7 mouse cellular contexts compared by ENCODE assay signal in the genomic region with DNA sequence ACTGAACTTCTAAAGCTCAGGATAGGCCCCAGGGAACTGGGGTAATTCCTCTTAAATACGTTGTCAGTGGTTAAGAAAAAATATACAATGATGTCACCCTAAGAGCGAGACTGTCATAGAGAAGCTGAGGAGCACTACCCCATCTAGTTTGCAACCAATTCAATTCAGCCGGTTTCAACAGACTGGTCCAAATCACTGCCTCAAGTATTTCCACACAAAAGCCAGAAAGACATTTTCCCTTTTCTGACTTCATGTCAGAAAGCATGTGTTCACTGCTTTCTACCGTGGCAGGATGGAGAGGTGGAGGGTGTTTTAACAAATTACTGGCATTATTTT. TPM values are rescaled to one million over a fixed set of nuclear protein-coding genes. Genes with fewer than 3 reads are reported as not detected.
A peak's percentile ranks its signal among the peaks of the same experiment; 100 is the strongest.
DNase-seq lines count a peak whose midpoint lies in the region; ATAC-seq and TF ChIP-seq lines count a peak whose summit lies in the region.

No protein-coding gene starts in this region.

- peaks cover 4% of the 10 kb centered on the region; the same call in 1 of the 2 replicates for H3K4me1 ChIP-seq in testis, adult 2 months (ENCODE audit: control insufficient read depth, insufficient read depth, low read length)
- peaks cover 2% of the 10 kb centered on the region; the same call in 1 of the 2 replicates for H3K4me1 ChIP-seq in forebrain, embryonic 11.5 days (replicated peaks; ENCODE audit: control insufficient read depth, insufficient read depth, low read length)
- H3K4me1 ChIP-seq in liver, embryonic 13.5 days (replicated peaks), result peaks cover 41% of the 10 kb centered on the region

- peak overlapping the region; percentile 95 for H3K9ac ChIP-seq in forebrain, embryonic 11.5 days (ENCODE audit: low read length)
- H3K9ac ChIP-seq in liver, embryonic 13.5 days, result peak overlapping the region; percentile 87

- H3K27ac ChIP-seq in testis, adult 2 months (ENCODE audit: control insufficient read depth, insufficient read depth, low read depth, low read length), result peak overlapping the region; percentile 68; the same call in 1 of the 2 replicates
- H3K27ac ChIP-seq in forebrain, embryonic 11.5 days (ENCODE audit: low read depth, low read length), result no peak overlapping the region
- H3K27ac ChIP-seq in liver, embryonic 13.5 days, result 0 out of 2 replicates have a peak overlapping the region, but pooled peaks have one; percentile 80

- TF ChIP-seq CTCF in testis, adult 2 months (IDR thresholded peaks at IDR 0.05; ENCODE audit: control insufficient read depth, insufficient read depth, insufficient replicate concordance, low read depth, low read length), result no peak

- TF ChIP-seq POLR2A in testis, adult 2 months (IDR thresholded peaks at IDR 0.05; ENCODE audit: control insufficient read depth, low read depth, low read length), result no peak

- 8% methylated on average over 4 of the region's 4 CpGs for WGBS in forebrain, embryonic 11.5 days
- WGBS in liver, embryonic 13.5 days (ENCODE audit: insufficient replicate concordance), result 14% methylated on average over 4 of the region's 4 CpGs

- DNase-seq in testis, postnatal 10 days (ENCODE audit: low spot score), result no peak
- no peak for DNase-seq in forebrain, embryonic 11.5 days (ENCODE audit: low spot score)
- no peak for DNase-seq in liver, embryonic 13.5 days
- no peak for DNase-seq in right cerebral cortex, postnatal 10 days (ENCODE audit: low spot score in 2 of 2)
- DNase-seq in cerebellum, adult 11-12 months, result no peak
- no peak for DNase-seq in kidney, postnatal 4 days

- H3K36me3 ChIP-seq in testis, adult 2 months (ENCODE audit: control insufficient read depth, insufficient read depth, low read length), result no peaks in the 10 kb centered on the region
- no peaks in the 10 kb centered on the region for H3K36me3 ChIP-seq in forebrain, embryonic 11.5 days (ENCODE audit: control insufficient read depth, insufficient read depth, low read length)
- no peaks in the 10 kb centered on the region for H3K36me3 ChIP-seq in liver, embryonic 13.5 days

- H3K4me2 ChIP-seq in forebrain, embryonic 11.5 days (ENCODE audit: low read depth, low read length, severe bottlenecking), result peak overlapping the region; percentile 65
- H3K4me2 ChIP-seq in liver, embryonic 13.5 days, result peak overlapping the region; percentile 82

- peak; percentile 7; the same call in 1 of the 2 replicates for ATAC-seq in forebrain, embryonic 11.5 days (replicated peaks; ENCODE audit: low FRiP score)
- ATAC-seq in liver, embryonic 13.5 days (ENCODE audit: low read depth), result no peak

- peak overlapping the region; percentile 87 for H3K4me3 ChIP-seq in testis, adult 2 months (ENCODE audit: control insufficient read depth, low read depth, low read length)
- peak overlapping the region; percentile 72 for H3K4me3 ChIP-seq in forebrain, embryonic 11.5 days (ENCODE audit: low read depth, low read length)
- peak overlapping the region; percentile 73 for H3K4me3 ChIP-seq in liver, embryonic 13.5 days (replicated peaks)

- H3K9me3 ChIP-seq in forebrain, embryonic 11.5 days (ENCODE audit: control insufficient read depth, low read length), result no peaks in the 10 kb centered on the region; the same call in 1 of the 2 replicates
- H3K9me3 ChIP-seq in liver, embryonic 13.5 days (replicated peaks), result no peaks in the 10 kb centered on the region

- H3K27me3 ChIP-seq in testis, adult 2 months (ENCODE audit: control insufficient read depth, insufficient read depth, low read length), result no peaks in the 10 kb centered on the region
- H3K27me3 ChIP-seq in forebrain, embryonic 11.5 days (ENCODE audit: control insufficient read depth, insufficient read depth, low read length), result no peaks in the 10 kb centered on the region
- no peaks in the 10 kb centered on the region for H3K27me3 ChIP-seq in liver, embryonic 13.5 days

RNA-seq across cellular contexts. Expression of a gene that starts 1.2 kb away (rescaled TPM):
- polyA plus RNA-seq in testis, adult 2 months (2012; rRNA removed), result 21.3 and 31.8 TPM in 2 replicates
- polyA plus RNA-seq in forebrain, embryonic 11.5 days (2014; fragmentation: Nextera tagmentation; extraction: Ambion mirVana), result 235 and 249 TPM in 2 replicates
- polyA plus RNA-seq in liver, embryonic 13.5 days (2015; fragmentation: Nextera tagmentation; extraction: Ambion mirVana), result 30.0 and 37.6 TPM in 2 replicates

RNA-seq across cellular contexts. Expression of a gene that starts 14.2 kb away (rescaled TPM):
- polyA plus RNA-seq in testis, adult 2 months (2012; rRNA removed), result 0.43 and 0.80 TPM in 2 replicates
- polyA plus RNA-seq in forebrain, embryonic 11.5 days (2014; fragmentation: Nextera tagmentation; extraction: Ambion mirVana), result not detected in 2 replicates
- not detected in 2 replicates for polyA plus RNA-seq in liver, embryonic 13.5 days (2015; fragmentation: Nextera tagmentation; extraction: Ambion mirVana)

RNA-seq across cellular contexts. Expression of a gene that starts 30.0 kb away (rescaled TPM):
- 0.14 and 0.22 TPM in 2 replicates for polyA plus RNA-seq in testis, adult 2 months (2012; rRNA removed)
- not detected in 2 replicates for polyA plus RNA-seq in forebrain, embryonic 11.5 days (2014; fragmentation: Nextera tagmentation; extraction: Ambion mirVana)
- not detected in 2 replicates for polyA plus RNA-seq in liver, embryonic 13.5 days (2015; fragmentation: Nextera tagmentation; extraction: Ambion mirVana)

RNA-seq across cellular contexts. Expression of a gene that starts 54.3 kb away (rescaled TPM):
- polyA plus RNA-seq in testis, adult 2 months (2012; rRNA removed), result 0.18 and 0.19 TPM in 2 replicates
- polyA plus RNA-seq in forebrain, embryonic 11.5 days (2014; fragmentation: Nextera tagmentation; extraction: Ambion mirVana), result 5.8 and 7.6 TPM in 2 replicates
- polyA plus RNA-seq in liver, embryonic 13.5 days (2015; fragmentation: Nextera tagmentation; extraction: Ambion mirVana), result 8.1 and 8.3 TPM in 2 replicates
